Mouse (Mus musculus) forebrain, postnatal 0 days (tissue): ENCODE measurements around the gene Tmem136. TPM values are rescaled to one million over a fixed set of nuclear protein-coding genes. Genes with fewer than 3 reads are reported as not detected.

Source experiments
- ATAC-seq: fragments of 200-750 bp; cut with Nextera tagmentation; 2 replicates; pipeline ENCODE4 v1.8.0; 2017; ENCODE audit warnings: mild to moderate bottlenecking, moderate library complexity
- DNase-seq: peaks from one replicate; pipeline ENCODE4 v3.0.0-alpha.2; 2015
- H3K27ac ChIP-seq: fragments of 300-500 bp; sonication (generic); 2 replicates; pipeline ENCODE4 v1.5.1; 2014; ENCODE audit warnings: low read depth, mild to moderate bottlenecking, antibody characterized with exemption, low read length, moderate library complexity, mixed read lengths
- H3K27me3 ChIP-seq: fragments of 300-500 bp; sonication (generic); 2 replicates; pipeline ENCODE4 v1.6.1; 2014; ENCODE audit warnings: mild to moderate bottlenecking, low read length, mixed read lengths; ENCODE audit not compliant: insufficient read depth
- H3K36me3 ChIP-seq: fragments of 300-500 bp; sonication (generic); 2 replicates; pipeline ENCODE4 v1.6.1; 2014; ENCODE audit warnings: mild to moderate bottlenecking, moderate library complexity; ENCODE audit not compliant: insufficient read depth
- H3K4me1 ChIP-seq: fragments of 300-500 bp; sonication (generic); 2 replicates; pipeline ENCODE4 v1.6.1; 2014; ENCODE audit warnings: antibody characterized with exemption; ENCODE audit not compliant: insufficient read depth
- H3K4me2 ChIP-seq: fragments of 300-500 bp; sonication (generic); 2 replicates; pipeline ENCODE4 v1.6.1; 2014; ENCODE audit warnings: low read depth, mild to moderate bottlenecking, moderate library complexity
- H3K4me3 ChIP-seq: fragments of 300-500 bp; sonication (generic); 2 replicates; pipeline ENCODE4 v1.5.1; 2014; ENCODE audit warnings: low read depth, low read length, mixed read lengths
- H3K9ac ChIP-seq: fragments of 300-500 bp; sonication (generic); 2 replicates; pipeline ENCODE4 v1.6.1; 2014; ENCODE audit warnings: mild to moderate bottlenecking
- H3K9me3 ChIP-seq: fragments of 300-500 bp; sonication (generic); 2 replicates; pipeline ENCODE4 v1.6.1; 2016; ENCODE audit warnings: low read length
- CTCF ChIP-seq: sonication (generic); IDR thresholded peaks from 2 replicates; pipeline ENCODE4 v1.5.1; 2016; ENCODE audit warnings: antibody characterized with exemption, control low read depth, low read depth
- WGBS: fragments of 180-500 bp; shearing (Covaris S2); extraction: QIAGEN DNeasy Blood & Tissue Kit; methylation state at CpG from one replicate; pipeline ENCODE4 v1.1.7; 2014; 5-methylcytosine and 5-hydroxymethylcytosine counted together
- polyA plus RNA-seq: library from polyadenylated mRNA; unstranded; fragments of >200 nt; fragmentation: Nextera tagmentation; extraction: Ambion mirVana; gene quantifications from 2 replicates; pipeline ENCODE4 v1.2.1, GENCODE M21; 2015
- total RNA-seq: library from RNA; depleted of rRNA; stranded (reverse); fragments of >200 nt; gene quantifications from 2 replicates; pipeline ENCODE4 v1.2.3, GENCODE M21; 2014; rRNA removed

The Tmem136 gene
- total and polyA plus RNA-seq, 2 experiments from 2014 or later, result 6.2 to 7.5 TPM

DNA sequence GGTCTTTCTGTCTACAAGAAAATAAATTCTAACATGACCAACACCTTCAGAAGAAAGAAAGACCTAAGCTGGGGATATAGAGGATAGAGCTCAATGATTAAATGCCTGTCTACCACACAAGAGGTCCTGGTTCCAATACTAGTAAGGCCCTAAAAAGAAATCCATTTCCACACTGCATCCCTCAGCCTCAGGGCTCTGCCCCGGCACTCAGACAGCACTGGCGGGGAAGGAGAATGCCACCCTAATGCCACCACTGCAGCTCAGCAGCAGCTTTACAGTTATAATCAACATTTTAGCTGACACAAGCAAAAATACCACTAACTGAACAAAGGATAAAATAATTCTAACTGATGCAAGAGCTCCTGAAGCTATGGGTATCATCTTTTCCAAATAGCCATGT, 46.2 kb downstream of the Tmem136 start:
- Histone ChIP-seq H3K4me2 (peak overlapping the region; percentile 47), H3K9me3 (no peaks in the 10 kb centered on the region), H3K4me1 (peaks cover 31% of the 10 kb centered on the region), H3K27me3 (no peaks in the 10 kb centered on the region), H3K27ac (peak overlapping the region; percentile 86), H3K36me3 (no peaks in the 10 kb centered on the region), H3K9ac (peak overlapping the region; percentile 61), H3K4me3 (peak overlapping the region; percentile 46)
- WGBS, result 22% methylated on average over 2 of the region's 2 CpGs
- ATAC-seq (peak; percentile 63; the same call in 1 of the 2 replicates), DNase-seq (peak; percentile 54)
- TF ChIP-seq CTCF, result no peak

DNA sequence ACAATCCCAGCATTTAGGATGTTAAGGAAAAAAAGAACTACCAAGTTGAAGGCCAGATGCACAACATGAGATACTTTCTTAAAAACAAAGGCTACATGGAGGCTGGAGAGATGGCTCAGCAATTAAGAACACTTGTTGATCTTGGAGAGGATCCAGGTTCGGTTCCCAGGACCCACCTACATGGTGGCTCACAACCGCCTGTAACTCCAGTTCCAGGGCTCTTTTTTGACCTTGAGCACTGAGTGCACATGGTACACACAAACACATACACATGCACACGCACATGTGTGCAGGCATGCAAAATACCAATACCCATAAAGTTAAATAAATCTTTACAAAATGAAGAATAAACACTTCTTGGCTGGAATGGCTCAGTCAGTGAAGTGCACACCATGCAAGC, 48.5 kb downstream of the Tmem136 start:
- TF ChIP-seq CTCF, result no peak
- H3K27ac ChIP-seq, result no peak overlapping the region
- DNase-seq, result no peak
- no peaks in the 10 kb centered on the region for H3K9me3 ChIP-seq
- WGBS, result 78% methylated on average over 3 of the region's 3 CpGs
- ATAC-seq, result no peak
- H3K4me1 ChIP-seq, result peaks cover 31% of the 10 kb centered on the region
- peak overlapping the region; percentile 48 for H3K4me2 ChIP-seq
- H3K9ac ChIP-seq, result no peak overlapping the region
- H3K36me3 ChIP-seq, result no peaks in the 10 kb centered on the region
- H3K4me3 ChIP-seq, result no peak overlapping the region
- no peaks in the 10 kb centered on the region for H3K27me3 ChIP-seq

DNA sequence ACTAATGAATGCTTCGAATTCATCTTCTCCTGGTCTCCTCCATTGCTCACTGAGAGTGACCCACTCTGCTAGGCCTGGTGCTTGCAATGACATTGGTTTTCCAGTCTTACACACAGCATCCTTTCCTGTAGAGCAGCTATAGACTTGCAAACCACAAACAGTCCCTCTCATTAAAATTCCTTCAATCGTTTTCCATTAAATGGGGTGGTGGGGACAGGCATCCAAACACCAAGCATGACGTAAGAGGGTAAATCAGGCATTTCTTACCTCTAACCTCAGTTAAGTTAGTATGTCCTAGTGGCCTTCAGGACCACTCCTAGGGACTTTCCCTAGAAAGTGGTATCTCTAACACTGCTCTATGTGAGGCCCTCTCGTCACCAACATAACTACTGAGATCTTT, 51.1 kb downstream of the Tmem136 start:
- no peaks in the 10 kb centered on the region for H3K27me3 ChIP-seq
- 73% methylated on average over 4 of the region's 4 CpGs for WGBS
- H3K9me3 ChIP-seq, result no peaks in the 10 kb centered on the region
- H3K27ac ChIP-seq, result no peak overlapping the region
- no peaks in the 10 kb centered on the region for H3K36me3 ChIP-seq
- DNase-seq (no peak), ATAC-seq (no peak)
- no peak for TF ChIP-seq CTCF
- no peak overlapping the region for H3K4me2 ChIP-seq
- H3K4me1 ChIP-seq, result peaks cover 24% of the 10 kb centered on the region
- H3K4me3 ChIP-seq, result no peak overlapping the region
- no peak overlapping the region for H3K9ac ChIP-seq

DNA sequence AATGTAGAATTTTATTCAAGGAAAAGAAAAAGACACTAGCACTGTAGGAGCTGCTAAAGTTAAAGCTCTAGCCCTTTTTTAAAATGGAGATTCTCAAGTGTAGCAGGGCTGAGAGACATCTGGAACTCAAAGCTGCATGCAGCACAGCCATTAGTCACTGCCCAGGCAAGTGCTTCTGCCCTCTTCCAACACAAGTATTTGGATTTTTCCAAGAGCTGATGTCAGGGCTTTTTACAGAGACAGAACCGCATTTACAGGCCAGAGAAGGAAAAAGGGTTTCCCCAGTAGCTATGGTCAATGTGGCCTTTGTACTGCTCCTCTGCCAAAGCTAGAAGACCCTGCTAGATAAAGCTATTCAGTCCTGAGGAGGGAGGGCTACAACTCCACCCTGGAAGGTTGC, 54.8 kb downstream of the Tmem136 start:
- no peak overlapping the region for H3K4me2 ChIP-seq
- H3K9me3 ChIP-seq, result no peaks in the 10 kb centered on the region
- ATAC-seq (no peak), DNase-seq (no peak)
- H3K27ac ChIP-seq, result no peak overlapping the region
- peaks cover 3% of the 10 kb centered on the region for H3K4me1 ChIP-seq
- no peaks in the 10 kb centered on the region for H3K27me3 ChIP-seq
- H3K36me3 ChIP-seq, result no peaks in the 10 kb centered on the region
- no peak for TF ChIP-seq CTCF
- no peak overlapping the region for H3K4me3 ChIP-seq
- H3K9ac ChIP-seq, result no peak overlapping the region
- 66% methylated on average over 1 of the region's 1 CpGs for WGBS

Other genes with a start within 250 kb of the Tmem136 start
- gene Grik4, start 172.1 kb downstream of the Tmem136 start, total RNA-seq, result 6.8 and 11.9 TPM in 2 replicates
- 4.4 and 7.7 TPM in 2 replicates for gene Grik4, start 172.1 kb downstream of the Tmem136 start, polyA plus RNA-seq
- gene Arhgef12, start 9.3 kb downstream of the Tmem136 start, total RNA-seq, result 91.7 and 98.7 TPM in 2 replicates
- gene Arhgef12, start 9.3 kb downstream of the Tmem136 start, polyA plus RNA-seq, result 6.5 and 12.2 TPM in 2 replicates
- not detected in 2 replicates for gene Pou2f3, start 93.8 kb upstream of the Tmem136 start, total RNA-seq
- 0.05 TPM in 1 of 2 replicates, not detected in the other for gene Pou2f3, start 93.8 kb upstream of the Tmem136 start, polyA plus RNA-seq
- gene Oaf, start 123.3 kb upstream of the Tmem136 start, total RNA-seq, result 5.0 and 14.3 TPM in 2 replicates
- gene Oaf, start 123.3 kb upstream of the Tmem136 start, polyA plus RNA-seq, result 7.8 and 7.9 TPM in 2 replicates
- not detected in 2 replicates for gene Trim29, start 194.3 kb upstream of the Tmem136 start, total RNA-seq
- 0.05 and 0.11 TPM in 2 replicates for gene Trim29, start 194.3 kb upstream of the Tmem136 start, polyA plus RNA-seq